ENCODE assay signal across 10 mouse cellular contexts in genomic region chr17:23741359-23742209, GRCm38 (mm10). TPM values are rescaled to one million over a fixed set of nuclear protein-coding genes. Genes with fewer than 3 reads are reported as not detected.
DNase-seq lines count a peak whose midpoint lies in the region; ATAC-seq lines count a peak whose summit lies in the region.
"Had no signal": no experiment of that assay in that cellular context is flagged by ENCODE, and none has a peak within 500 bp of the region (broad histone marks: within the 10 kb centered on the region; RNA-seq: fewer than 3 reads in every experiment).

No protein-coding gene starts in this region.

- ATAC-seq in kidney, embryonic 16.5 days (ENCODE audit: low FRiP score, low TSS enrichment): no peak
- ATAC-seq in embryonic facial prominence, embryonic 15.5 days (ENCODE audit: insufficient number of reproducible peaks, low FRiP score, low TSS enrichment, low read depth): no peak
- no peak for ATAC-seq in neural tube, embryonic 13.5 days (ENCODE audit: low read depth)

- H3K36me3 ChIP-seq in kidney, embryonic 16.5 days (ENCODE audit: insufficient read depth, low read length): peaks cover under 1% of the 10 kb centered on the region; the same call in 1 of the 2 replicates
- peaks cover 4% of the 10 kb centered on the region; the same call in 1 of the 2 replicates for H3K36me3 ChIP-seq in embryonic facial prominence, embryonic 15.5 days
- H3K36me3 ChIP-seq in limb, embryonic 10.5 days: peaks cover 10% of the 10 kb centered on the region
- H3K36me3 ChIP-seq in neural tube, embryonic 13.5 days: peaks cover 12% of the 10 kb centered on the region

- H3K4me3 ChIP-seq in kidney, embryonic 16.5 days (ENCODE audit: low read length): peak overlapping the region; percentile 20
- H3K4me3 ChIP-seq in embryonic facial prominence, embryonic 15.5 days (replicated peaks): peak overlapping the region; percentile 42
- peak overlapping the region; percentile 35 for H3K4me3 ChIP-seq in limb, embryonic 10.5 days
- H3K4me3 ChIP-seq in neural tube, embryonic 13.5 days: peak overlapping the region; percentile 24

- peaks cover 58% of the 10 kb centered on the region for H3K27me3 ChIP-seq in kidney, embryonic 16.5 days (ENCODE audit: insufficient read depth, low read length)
- peaks cover 64% of the 10 kb centered on the region for H3K27me3 ChIP-seq in embryonic facial prominence, embryonic 15.5 days
- peaks cover 100% of the 10 kb centered on the region for H3K27me3 ChIP-seq in limb, embryonic 10.5 days (ENCODE audit: low read depth, poor library complexity, severe bottlenecking)
- peaks cover 61% of the 10 kb centered on the region for H3K27me3 ChIP-seq in neural tube, embryonic 13.5 days

- H3K4me2 ChIP-seq in kidney, embryonic 16.5 days (replicated peaks; ENCODE audit: low read depth, low read length): no peak overlapping the region
- H3K4me2 ChIP-seq in embryonic facial prominence, embryonic 15.5 days (replicated peaks): peak overlapping the region; percentile 50
- H3K4me2 ChIP-seq in neural tube, embryonic 13.5 days: peak overlapping the region; percentile 45; the same call in 1 of the 2 replicates

- 41% methylated on average over 38 of the region's 38 CpGs for WGBS in kidney, embryonic 16.5 days
- WGBS in embryonic facial prominence, embryonic 15.5 days: 44% methylated on average over 38 of the region's 38 CpGs
- WGBS in limb, embryonic 10.5 days: 49% methylated on average over 38 of the region's 38 CpGs
- WGBS in neural tube, embryonic 13.5 days: 52% methylated on average over 38 of the region's 38 CpGs

- DNase-seq in kidney, adult 18-20 months: no peak
- no peak for DNase-seq in limb, embryonic 10.5 days (ENCODE audit: low spot score)
- DNase-seq in adipocyte (ENCODE audit: low spot score): no peak
- no peak for DNase-seq in thymus, postnatal 0 days (ENCODE audit: low spot score)
- no peak for DNase-seq in left cerebral cortex, postnatal 4 days
- DNase-seq: layer of hippocampus, postnatal 36 days had no signal

- H3K9ac ChIP-seq in kidney, embryonic 16.5 days (replicated peaks; ENCODE audit: low read length): no peak overlapping the region
- H3K9ac ChIP-seq in embryonic facial prominence, embryonic 15.5 days: no peak overlapping the region; the same call in 1 of the 2 replicates
- H3K9ac ChIP-seq in neural tube, embryonic 13.5 days: no peak overlapping the region

- H3K9me3 ChIP-seq in kidney, embryonic 16.5 days (ENCODE audit: low read length): no peaks in the 10 kb centered on the region
- H3K9me3 ChIP-seq in embryonic facial prominence, embryonic 15.5 days (replicated peaks): no peaks in the 10 kb centered on the region
- 0 out of 2 replicates have a peak, but pooled peaks cover 3% of the 10 kb centered on the region for H3K9me3 ChIP-seq in limb, embryonic 10.5 days (replicated peaks)
- no peaks in the 10 kb centered on the region for H3K9me3 ChIP-seq in neural tube, embryonic 13.5 days

- H3K4me1 ChIP-seq in kidney, embryonic 16.5 days (ENCODE audit: insufficient read depth, low read length): peaks cover 53% of the 10 kb centered on the region
- H3K4me1 ChIP-seq in embryonic facial prominence, embryonic 15.5 days: peaks cover 69% of the 10 kb centered on the region
- H3K4me1 ChIP-seq in limb, embryonic 10.5 days: peaks cover 64% of the 10 kb centered on the region
- peaks cover 55% of the 10 kb centered on the region for H3K4me1 ChIP-seq in neural tube, embryonic 13.5 days (replicated peaks)

- H3K27ac ChIP-seq in kidney, embryonic 16.5 days (ENCODE audit: low read length): no peak overlapping the region
- H3K27ac ChIP-seq in embryonic facial prominence, embryonic 15.5 days (replicated peaks): no peak overlapping the region
- no peak overlapping the region for H3K27ac ChIP-seq in limb, embryonic 10.5 days
- no peak overlapping the region for H3K27ac ChIP-seq in neural tube, embryonic 13.5 days (replicated peaks)

- intact Hi-C loops in left cerebral cortex, postnatal 4 days (cut with DNase I): no loop called here

RNA-seq across cellular contexts. Expression of gene Paqr4, which starts 0.9 kb away (rescaled TPM):
- 22.9 and 25.4 TPM in 2 replicates for polyA plus RNA-seq in kidney, embryonic 16.5 days (2015; fragmentation: Nextera tagmentation; extraction: Ambion mirVana)
- 20.9 and 27.2 TPM in 2 replicates for polyA plus RNA-seq in embryonic facial prominence, embryonic 15.5 days (2015; fragmentation: Nextera tagmentation; extraction: Ambion mirVana)
- polyA plus RNA-seq in limb, embryonic 10.5 days (2016; fragmentation: Nextera tagmentation; extraction: Ambion mirVana): 5.9 and 9.0 TPM in 2 replicates
- polyA plus RNA-seq in neural tube, embryonic 13.5 days (2015; fragmentation: Nextera tagmentation; extraction: Ambion mirVana): 48.3 and 51.5 TPM in 2 replicates
- 6.1 and 7.6 TPM in 2 replicates for polyA plus RNA-seq in thymus, postnatal 0 days (2015; fragmentation: Nextera tagmentation; extraction: Ambion mirVana)
- 10 to 100 TPM; 46.4 to 50.7 TPM for total RNA-seq in left cerebral cortex, postnatal 4 days (2021)

RNA-seq across cellular contexts. Expression of gene Kremen2, which starts 4.0 kb away (rescaled TPM):
- polyA plus RNA-seq in kidney, embryonic 16.5 days (2015; fragmentation: Nextera tagmentation; extraction: Ambion mirVana): 0.81 and 1.3 TPM in 2 replicates
- polyA plus RNA-seq in embryonic facial prominence, embryonic 15.5 days (2015; fragmentation: Nextera tagmentation; extraction: Ambion mirVana): 36.8 and 38.2 TPM in 2 replicates
- polyA plus RNA-seq in limb, embryonic 10.5 days (2016; fragmentation: Nextera tagmentation; extraction: Ambion mirVana): 13.8 and 19.5 TPM in 2 replicates
- 1.5 and 3.0 TPM in 2 replicates for polyA plus RNA-seq in neural tube, embryonic 13.5 days (2015; fragmentation: Nextera tagmentation; extraction: Ambion mirVana)
- polyA plus RNA-seq in thymus, postnatal 0 days (2015; fragmentation: Nextera tagmentation; extraction: Ambion mirVana): 7.2 and 7.3 TPM in 2 replicates
- under 1 TPM; 0.46 to 0.87 TPM for total RNA-seq in left cerebral cortex, postnatal 4 days (2021)
- total RNA-seq: heart, postnatal 36 days had no signal

RNA-seq across cellular contexts. Expression of gene Pkmyt1, which starts 15.4 kb away (rescaled TPM):
- 53.0 and 56.2 TPM in 2 replicates for polyA plus RNA-seq in kidney, embryonic 16.5 days (2015; fragmentation: Nextera tagmentation; extraction: Ambion mirVana)
- polyA plus RNA-seq in embryonic facial prominence, embryonic 15.5 days (2015; fragmentation: Nextera tagmentation; extraction: Ambion mirVana): 49.6 and 55.8 TPM in 2 replicates
- polyA plus RNA-seq in limb, embryonic 10.5 days (2016; fragmentation: Nextera tagmentation; extraction: Ambion mirVana): 66.8 and 67.6 TPM in 2 replicates
- 13.9 and 16.7 TPM in 2 replicates for polyA plus RNA-seq in neural tube, embryonic 13.5 days (2015; fragmentation: Nextera tagmentation; extraction: Ambion mirVana)
- 35.9 and 40.1 TPM in 2 replicates for polyA plus RNA-seq in thymus, postnatal 0 days (2015; fragmentation: Nextera tagmentation; extraction: Ambion mirVana)
- total RNA-seq in left cerebral cortex, postnatal 4 days (2021): 1 to 10 TPM; 8.1 to 8.4 TPM

RNA-seq across cellular contexts. Expression of gene 1520401A03Rik, which starts 19.0 kb away (rescaled TPM):
- 0.15 and 0.61 TPM in 2 replicates for polyA plus RNA-seq in kidney, embryonic 16.5 days (2015; fragmentation: Nextera tagmentation; extraction: Ambion mirVana)
- 1.0 and 1.1 TPM in 2 replicates for polyA plus RNA-seq in embryonic facial prominence, embryonic 15.5 days (2015; fragmentation: Nextera tagmentation; extraction: Ambion mirVana)
- 0.13 and 0.36 TPM in 2 replicates for polyA plus RNA-seq in limb, embryonic 10.5 days (2016; fragmentation: Nextera tagmentation; extraction: Ambion mirVana)
- 0.36 and 0.54 TPM in 2 replicates for polyA plus RNA-seq in neural tube, embryonic 13.5 days (2015; fragmentation: Nextera tagmentation; extraction: Ambion mirVana)
- polyA plus RNA-seq in thymus, postnatal 0 days (2015; fragmentation: Nextera tagmentation; extraction: Ambion mirVana): 0.26 and 0.77 TPM in 2 replicates
- under 1 TPM in 1 of 2 experiments, not detected in 1; 0.32 TPM for total RNA-seq in left cerebral cortex, postnatal 4 days (2021)
- total RNA-seq: heart, postnatal 36 days; layer of hippocampus, postnatal 36 days had no signal

RNA-seq across cellular contexts. Expression of gene Flywch1, which starts 29.8 kb away (rescaled TPM):
- polyA plus RNA-seq in kidney, embryonic 16.5 days (2015; fragmentation: Nextera tagmentation; extraction: Ambion mirVana): 101 and 104 TPM in 2 replicates
- 71.9 and 72.1 TPM in 2 replicates for polyA plus RNA-seq in embryonic facial prominence, embryonic 15.5 days (2015; fragmentation: Nextera tagmentation; extraction: Ambion mirVana)
- polyA plus RNA-seq in limb, embryonic 10.5 days (2016; fragmentation: Nextera tagmentation; extraction: Ambion mirVana): 177 and 183 TPM in 2 replicates
- 213 and 231 TPM in 2 replicates for polyA plus RNA-seq in neural tube, embryonic 13.5 days (2015; fragmentation: Nextera tagmentation; extraction: Ambion mirVana)
- polyA plus RNA-seq in thymus, postnatal 0 days (2015; fragmentation: Nextera tagmentation; extraction: Ambion mirVana): 37.7 and 41.0 TPM in 2 replicates
- 10 to 100 TPM; 87.6 to 92.3 TPM for total RNA-seq in left cerebral cortex, postnatal 4 days (2021)
